Mouse (Mus musculus) midbrain, embryonic 13.5 days (tissue): ENCODE data around the gene Kctd14. TPM values are rescaled to one million over a fixed set of nuclear protein-coding genes. Genes with fewer than 3 reads are reported as not detected.
"Not testable (repeated sequence)": the region's sequence is repeated elsewhere in the genome, so short reads cannot be mapped to it uniquely, and the experiment has no call there.

Experiments used
- ATAC-seq: fragments of 200-750 bp; cut with Nextera tagmentation; 2 replicates; pipeline ENCODE4 v1.8.0; 2017; ENCODE audit warnings: mild to moderate bottlenecking, moderate TSS enrichment, moderate library complexity
- H3K27ac ChIP-seq: fragments of 300-500 bp; sonication (generic); 2 replicates; pipeline ENCODE4 v1.5.1; 2015; ENCODE audit warnings: inconsistent platforms, mild to moderate bottlenecking, moderate library complexity
- H3K27me3 ChIP-seq: fragments of 300-500 bp; sonication (generic); 2 replicates; pipeline ENCODE4 v1.6.1; 2015; ENCODE audit warnings: mild to moderate bottlenecking, inconsistent platforms
- H3K36me3 ChIP-seq: fragments of 300-500 bp; sonication (generic); 2 replicates; pipeline ENCODE4 v1.6.1; 2015; ENCODE audit warnings: mild to moderate bottlenecking, inconsistent platforms
- H3K4me1 ChIP-seq: fragments of 300-500 bp; sonication (generic); replicated peaks from 2 replicates; pipeline ENCODE4 v1.6.1; 2015; ENCODE audit warnings: inconsistent platforms
- H3K4me2 ChIP-seq: fragments of 300-500 bp; sonication (generic); replicated peaks from 2 replicates; pipeline ENCODE4 v1.6.1; 2015; ENCODE audit warnings: moderate library complexity, mild to moderate bottlenecking, inconsistent platforms
- H3K4me3 ChIP-seq: fragments of 300-500 bp; sonication (generic); replicated peaks from 2 replicates; pipeline ENCODE4 v1.5.1; 2015; ENCODE audit warnings: mild to moderate bottlenecking, inconsistent platforms
- H3K9ac ChIP-seq: fragments of 300-500 bp; sonication (generic); replicated peaks from 2 replicates; pipeline ENCODE4 v1.6.1; 2015; ENCODE audit warnings: mild to moderate bottlenecking, inconsistent platforms
- H3K9me3 ChIP-seq: fragments of 300-500 bp; sonication (generic); 2 replicates; pipeline ENCODE4 v1.6.1; 2016; ENCODE audit warnings: mild to moderate bottlenecking, inconsistent platforms
- WGBS: fragments of 180-500 bp; shearing (Covaris S2); methylation state at CpG from one replicate; pipeline ENCODE4 v1.1.7; 2015; 5-methylcytosine and 5-hydroxymethylcytosine counted together
- polyA plus RNA-seq: library from polyadenylated mRNA; unstranded; fragments of >200 nt; fragmentation: Nextera tagmentation; extraction: Ambion mirVana; gene quantifications from 2 replicates; pipeline ENCODE4 v1.2.1, GENCODE M21; 2015

Kctd14 gene
- polyA plus RNA-seq, 1 experiment from 2014 or later: 1.6 TPM

GRCm38 (mm10) chr7:97420958-97421651, 30.0 kb upstream of the Kctd14 start:
- Histone ChIP-seq H3K27me3 (no peaks in the 10 kb centered on the region), H3K9ac (no peak overlapping the region), H3K9me3 (no peaks in the 10 kb centered on the region), H3K27ac (no peak overlapping the region), H3K4me2 (no peak overlapping the region), H3K4me1 (peaks cover 4% of the 10 kb centered on the region; the same call in 1 of the 2 replicates), H3K36me3 (no peaks in the 10 kb centered on the region), H3K4me3 (no peak overlapping the region)
- 82% methylated on average over 8 of the region's 8 CpGs for WGBS
- ATAC-seq: no peak

- no peak for ATAC-seq
- no peak overlapping the region for H3K9ac ChIP-seq
- no peak overlapping the region for H3K4me2 ChIP-seq
- WGBS: 61% methylated on average over 5 of the region's 5 CpGs
- peaks cover 4% of the 10 kb centered on the region for H3K4me1 ChIP-seq
- no peak overlapping the region for H3K27ac ChIP-seq
- H3K4me3 ChIP-seq: no peak overlapping the region
- H3K27me3 ChIP-seq: no peaks in the 10 kb centered on the region
- H3K36me3 ChIP-seq: no peaks in the 10 kb centered on the region
- no peaks in the 10 kb centered on the region for H3K9me3 ChIP-seq
These were observed 27.4 kb upstream of the Kctd14 start for GRCm38 (mm10) chr7:97423754-97424153.

- H3K36me3 ChIP-seq: no peaks in the 10 kb centered on the region
- H3K4me1 ChIP-seq: peaks cover 12% of the 10 kb centered on the region
- H3K9ac ChIP-seq: no peak overlapping the region
- ATAC-seq: peak; percentile 83
- 0 out of 2 replicates have a peak overlapping the region, but pooled peaks have one; percentile 21 for H3K27ac ChIP-seq
- 8% methylated on average over 12 of the region's 12 CpGs for WGBS
- H3K27me3 ChIP-seq: no peaks in the 10 kb centered on the region
- H3K9me3 ChIP-seq: no peaks in the 10 kb centered on the region
- H3K4me2 ChIP-seq: no peak overlapping the region
- H3K4me3 ChIP-seq: no peak overlapping the region
These were observed 26.4 kb upstream of the Kctd14 start for GRCm38 (mm10) chr7:97424621-97425245.

- Histone ChIP-seq H3K4me1 (peaks cover 19% of the 10 kb centered on the region), H3K27ac (no peak overlapping the region), H3K4me3 (no peak overlapping the region), H3K9ac (no peak overlapping the region), H3K9me3 (no peaks in the 10 kb centered on the region), H3K4me2 (no peak overlapping the region), H3K36me3 (no peaks in the 10 kb centered on the region), H3K27me3 (no peaks in the 10 kb centered on the region)
- ATAC-seq: no peak
- 79% methylated on average over 6 of the region's 6 CpGs for WGBS
These were observed 24.6 kb upstream of the Kctd14 start for GRCm38 (mm10) chr7:97426566-97426965.

GRCm38 (mm10) chr7:97427296-97427695, 23.8 kb upstream of the Kctd14 start:
- Histone ChIP-seq H3K4me2 (no peak overlapping the region), H3K4me3 (no peak overlapping the region), H3K27me3 (no peaks in the 10 kb centered on the region), H3K9me3 (no peaks in the 10 kb centered on the region), H3K27ac (no peak overlapping the region), H3K9ac (no peak overlapping the region), H3K4me1 (peaks cover 19% of the 10 kb centered on the region), H3K36me3 (no peaks in the 10 kb centered on the region)
- WGBS: 85% methylated on average over 6 of the region's 6 CpGs
- ATAC-seq: no peak

GRCm38 (mm10) chr7:97427778-97428420, 23.2 kb upstream of the Kctd14 start:
- WGBS: 85% methylated on average over 5 of the region's 5 CpGs
- Histone ChIP-seq H3K27me3 (no peaks in the 10 kb centered on the region), H3K4me2 (no peak overlapping the region), H3K27ac (no peak overlapping the region; the same call in 1 of the 2 replicates), H3K36me3 (no peaks in the 10 kb centered on the region), H3K9ac (no peak overlapping the region), H3K4me1 (peaks cover 19% of the 10 kb centered on the region), H3K9me3 (no peaks in the 10 kb centered on the region), H3K4me3 (no peak overlapping the region)
- ATAC-seq: no peak

GRCm38 (mm10) chr7:97429705-97430104, 21.4 kb upstream of the Kctd14 start:
- under 1% methylated on average over 5 of the region's 5 CpGs for WGBS
- no peaks in the 10 kb centered on the region for H3K9me3 ChIP-seq
- H3K4me1 ChIP-seq: peaks cover 19% of the 10 kb centered on the region
- H3K4me3 ChIP-seq: no peak overlapping the region
- H3K27me3 ChIP-seq: no peaks in the 10 kb centered on the region
- no peaks in the 10 kb centered on the region for H3K36me3 ChIP-seq
- peak overlapping the region; percentile 16 for H3K4me2 ChIP-seq
- H3K9ac ChIP-seq: no peak overlapping the region
- ATAC-seq: peak; percentile 87
- H3K27ac ChIP-seq: peak overlapping the region; percentile 69

- H3K4me2 ChIP-seq, H3K9me3 ChIP-seq, H3K36me3 ChIP-seq, ATAC-seq, H3K27ac ChIP-seq, H3K27me3 ChIP-seq, H3K9ac ChIP-seq, H3K4me3 ChIP-seq: not testable (repeated sequence)
- 87% methylated on average over 3 of the region's 3 CpGs for WGBS
- peaks cover 16% of the 10 kb centered on the region for H3K4me1 ChIP-seq
These were observed 17.6 kb upstream of the Kctd14 start for GRCm38 (mm10) chr7:97433517-97433916.

GRCm38 (mm10) chr7:97434517-97434916, 16.6 kb upstream of the Kctd14 start:
- no peak for ATAC-seq
- Histone ChIP-seq H3K4me1 (peaks cover 10% of the 10 kb centered on the region), H3K4me3 (no peak overlapping the region), H3K4me2 (no peak overlapping the region), H3K27me3 (no peaks in the 10 kb centered on the region), H3K27ac (no peak overlapping the region), H3K9me3 (no peaks in the 10 kb centered on the region), H3K9ac (no peak overlapping the region), H3K36me3 (no peaks in the 10 kb centered on the region)
- WGBS: 84% methylated on average over 10 of the region's 10 CpGs

GRCm38 (mm10) chr7:97438986-97439385, 12.1 kb upstream of the Kctd14 start:
- Histone ChIP-seq H3K4me1 (no peaks in the 10 kb centered on the region), H3K27me3 (no peaks in the 10 kb centered on the region), H3K4me2 (no peak overlapping the region), H3K9me3 (no peaks in the 10 kb centered on the region), H3K27ac (no peak overlapping the region), H3K36me3 (no peaks in the 10 kb centered on the region), H3K4me3 (no peak overlapping the region), H3K9ac (no peak overlapping the region)
- ATAC-seq: no peak

- Histone ChIP-seq H3K27ac (peak overlapping the region; percentile 86), H3K4me3 (no peak overlapping the region), H3K9me3 (peaks cover 5% of the 10 kb centered on the region; the same call in 1 of the 2 replicates), H3K4me1 (no peaks in the 10 kb centered on the region; the same call in 1 of the 2 replicates), H3K4me2 (no peak overlapping the region), H3K9ac (no peak overlapping the region), H3K36me3 (no peaks in the 10 kb centered on the region), H3K27me3 (no peaks in the 10 kb centered on the region)
- peak; percentile 96 for ATAC-seq
- 29% methylated on average over 6 of the region's 6 CpGs for WGBS
These were observed 4.8 kb upstream of the Kctd14 start for GRCm38 (mm10) chr7:97446171-97446925.
